Mouse (Mus musculus) brain, embryonic 18.5 days (tissue): ENCODE measurements at regions not wholly inside any gene's neighbourhood (a gene's known extent, or its start where the extent isn't known, plus 50 kb on each side); places are given as distances from the start of the nearest gene placed in this dataset.
A peak's percentile ranks its signal among the peaks of the same experiment; 100 is the strongest.
"Not testable (repeated sequence)": the region's sequence is repeated elsewhere in the genome, so short reads cannot be mapped to it uniquely, and the experiment has no call there.

ENCODE experiments used
- DNase-seq: peaks from one replicate; pipeline ENCODE4 v3.0.0-alpha.2; 2012; ENCODE audit warnings: low read depth, low spot score

GRCm38 (mm10) chr7:52732161-52732560 is 716.6 kb upstream of the 1700015G11Rik start:
- DNase-seq, result not testable (repeated sequence)

DNA sequence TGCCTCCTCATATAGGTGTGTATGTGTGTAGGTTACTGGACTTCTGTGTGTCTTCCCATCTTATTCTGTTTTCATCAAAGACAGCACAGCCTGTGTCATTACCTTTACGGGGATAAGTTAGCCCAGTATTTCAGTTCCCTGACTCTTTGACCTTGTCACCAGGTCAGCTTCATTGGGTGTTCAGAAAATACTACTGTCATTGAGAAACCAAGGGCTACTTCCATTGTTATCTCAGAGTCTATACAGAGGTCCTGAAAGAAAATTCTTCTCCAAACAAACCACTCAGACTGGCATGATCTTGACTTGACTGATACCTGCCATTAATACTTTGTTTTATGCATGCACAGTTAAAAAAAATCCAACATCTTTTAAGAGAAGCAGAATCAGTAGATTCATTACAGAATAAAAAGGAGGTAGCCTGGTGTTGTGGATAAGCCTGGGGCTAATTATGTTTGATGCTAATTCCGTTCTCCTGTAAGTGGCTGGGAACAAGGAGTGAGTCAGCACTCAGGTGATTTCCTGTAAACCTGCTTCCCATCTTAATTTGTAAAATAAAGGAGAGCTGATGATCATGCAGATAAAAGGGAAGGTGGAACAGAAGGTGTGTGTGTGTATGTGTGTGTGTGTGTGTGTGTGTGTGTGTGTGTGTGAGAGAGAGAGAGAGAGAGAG is 710.8 kb upstream of the 1700015G11Rik start:
- no peak for DNase-seq

DNA sequence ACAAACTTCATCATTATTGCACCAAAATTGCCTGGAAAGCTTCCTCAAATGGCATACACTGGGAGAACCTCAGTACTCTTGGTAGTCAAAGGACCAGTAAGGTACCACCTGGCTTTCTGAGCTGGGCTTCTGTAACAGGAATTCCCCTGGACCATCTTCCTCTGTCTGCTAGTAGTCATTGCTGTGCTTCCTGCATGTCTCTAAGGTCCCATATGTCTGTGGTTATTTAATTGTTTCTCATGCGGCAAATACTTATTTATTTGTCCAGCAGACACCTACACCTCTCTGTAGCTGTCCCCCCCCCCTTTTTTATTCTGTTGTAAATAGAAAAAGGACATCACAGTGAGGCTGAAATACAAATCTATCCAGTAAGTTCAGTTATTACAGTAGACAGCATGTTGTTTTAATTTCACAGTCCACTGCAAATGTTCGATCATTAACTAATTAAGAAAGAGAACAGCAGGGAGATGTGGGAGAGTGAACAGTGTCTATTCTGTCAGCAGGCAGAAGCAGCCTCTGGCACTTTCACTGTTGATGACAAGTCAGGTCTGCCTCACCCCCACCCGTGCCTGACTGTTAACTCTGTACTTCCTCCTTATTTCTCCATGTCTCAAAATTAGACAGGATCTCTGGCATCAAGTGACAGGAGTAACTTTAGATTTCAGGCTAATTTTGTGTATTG is 687.1 kb upstream of the 1700015G11Rik start:
- DNase-seq, result peak; percentile 12

DNA sequence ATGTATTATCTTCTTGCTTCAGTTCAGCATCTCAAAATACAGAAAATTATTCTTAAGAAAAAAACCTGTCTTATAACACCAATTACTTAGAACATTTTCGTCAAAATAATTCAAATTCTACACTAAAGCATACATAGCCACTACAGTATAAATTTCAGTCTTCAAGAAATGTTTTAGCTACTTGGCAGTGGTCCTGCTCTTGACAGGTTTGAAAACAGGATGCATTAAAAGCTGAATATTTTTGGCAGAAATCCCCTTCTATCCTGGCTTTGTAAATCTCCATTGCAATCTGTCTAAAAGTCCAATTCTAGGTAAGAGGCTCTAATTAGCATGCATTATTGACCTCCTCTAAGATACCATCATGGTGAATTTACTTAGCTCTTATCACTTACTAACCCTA is 652.8 kb upstream of the 1700015G11Rik start:
- peak; percentile 40 for DNase-seq
